Mouse (Mus musculus): Measurements from ENCODE around the gene Bpifb6.

Gene Bpifb6

GRCm38 (mm10) chr2:153900088-153900487, at the start of gene Bpifb6:
Gene Bpifb6 (plus strand): TSS chr2:153900388.
- no peak for DNase-seq (ENCODE audit: extremely low read depth, low read depth, low spot score)

- DNase-seq (ENCODE audit: extremely low read depth, low read depth, low spot score): no peak
These were observed 49.2 kb upstream of the Bpifb6 start for GRCm38 (mm10) chr2:153851030-153851360.

GRCm38 (mm10) chr2:153853544-153853943, 46.6 kb upstream of the Bpifb6 start:
- DNase-seq (ENCODE audit: extremely low read depth, low read depth, low spot score): no peak

GRCm38 (mm10) chr2:153859581-153859980, 40.6 kb upstream of the Bpifb6 start:
- no peak for DNase-seq (ENCODE audit: extremely low read depth, low read depth, low spot score)

GRCm38 (mm10) chr2:153860315-153860714, 39.9 kb upstream of the Bpifb6 start:
- no peak for DNase-seq (ENCODE audit: extremely low read depth, low read depth, low spot score)

GRCm38 (mm10) chr2:153860715-153861114, 39.5 kb upstream of the Bpifb6 start:
- DNase-seq (ENCODE audit: extremely low read depth, low read depth, low spot score): no peak

GRCm38 (mm10) chr2:153861960-153862359, 38.2 kb upstream of the Bpifb6 start:
- DNase-seq (ENCODE audit: extremely low read depth, low read depth, low spot score): no peak

- DNase-seq (ENCODE audit: extremely low read depth, low read depth, low spot score): no peak
These were observed 29.2 kb upstream of the Bpifb6 start, which contains the start of gene Sun5 for GRCm38 (mm10) chr2:153870984-153871383. Gene Sun5 (minus strand): TSS chr2:153871084.

GRCm38 (mm10) chr2:153874745-153875144, 25.4 kb upstream of the Bpifb6 start, which contains the start of gene Bpifb2:
Gene Bpifb2 (plus strand): TSS chr2:153875045.
- DNase-seq (ENCODE audit: extremely low read depth, low read depth, low spot score): no peak

GRCm38 (mm10) chr2:153899111-153899510, 1.1 kb upstream of the Bpifb6 start:
- DNase-seq (ENCODE audit: extremely low read depth, low read depth, low spot score): no peak

GRCm38 (mm10) chr2:153902726-153903125, 2.5 kb downstream of the Bpifb6 start:
- DNase-seq (ENCODE audit: extremely low read depth, low read depth, low spot score): no peak

GRCm38 (mm10) chr2:153906626-153907025, 6.4 kb downstream of the Bpifb6 start:
- DNase-seq (ENCODE audit: extremely low read depth, low read depth, low spot score): no peak

- DNase-seq (ENCODE audit: extremely low read depth, low read depth, low spot score): no peak
These were observed 14.0 kb downstream of the Bpifb6 start for GRCm38 (mm10) chr2:153914151-153914550.

- DNase-seq (ENCODE audit: extremely low read depth, low read depth, low spot score): no peak
These were observed 17.7 kb downstream of the Bpifb6 start, which contains the start of gene Bpifb3 for GRCm38 (mm10) chr2:153917930-153918329. Gene Bpifb3 (plus strand): TSS chr2:153918230.

GRCm38 (mm10) chr2:153921246-153921645, 21.1 kb downstream of the Bpifb6 start:
- DNase-seq (ENCODE audit: extremely low read depth, low read depth, low spot score): no peak

- DNase-seq (ENCODE audit: extremely low read depth, low read depth, low spot score): no peak
These were observed 29.8 kb downstream of the Bpifb6 start for GRCm38 (mm10) chr2:153929871-153930413.

- no peak for DNase-seq (ENCODE audit: extremely low read depth, low read depth, low spot score)
These were observed 30.9 kb downstream of the Bpifb6 start for GRCm38 (mm10) chr2:153931125-153931524.

- no peak for DNase-seq (ENCODE audit: extremely low read depth, low read depth, low spot score)
These were observed 33.1 kb downstream of the Bpifb6 start for GRCm38 (mm10) chr2:153933311-153933710.

GRCm38 (mm10) chr2:153935348-153935747, 35.2 kb downstream of the Bpifb6 start:
- DNase-seq (ENCODE audit: extremely low read depth, low read depth, low spot score): no peak

- no peak for DNase-seq (ENCODE audit: extremely low read depth, low read depth, low spot score)
These were observed 37.7 kb downstream of the Bpifb6 start, which contains the start of gene Bpifb4 for GRCm38 (mm10) chr2:153937843-153938242. Gene Bpifb4 (plus strand): TSS chr2:153938212.

GRCm38 (mm10) chr2:153943537-153943936, 43.3 kb downstream of the Bpifb6 start:
- no peak for DNase-seq (ENCODE audit: extremely low read depth, low read depth, low spot score)

GRCm38 (mm10) chr2:153944567-153944966, 44.4 kb downstream of the Bpifb6 start:
- DNase-seq (ENCODE audit: extremely low read depth, low read depth, low spot score): no peak

- no peak for DNase-seq (ENCODE audit: extremely low read depth, low read depth, low spot score)
These were observed 52.7 kb downstream of the Bpifb6 start for GRCm38 (mm10) chr2:153952897-153953296.

Measured in fat pad, adult 2 months (tissue).